Mouse (Mus musculus): ENCODE results near the gene Dync1i2.

Gene Dync1i2

GRCm38 (mm10) chr2:71211591-71212359 lies at the start of gene Dync1i2:
Gene Dync1i2, plus strand, starts transcription at chr2:71211706.
- in situ Hi-C loops (cut with MboI): loop anchor here (25.0 kb wide), 1 partner anchor 1499 kb away; the partner anchor contains the start of genes Fastkd1 and Ppig

- in situ Hi-C loops (cut with MboI): no loop called here
Measured at GRCm38 (mm10) chr2:71162831-71163621, 48.5 kb upstream of the Dync1i2 start.

- in situ Hi-C loops (cut with MboI): no loop called here
Measured at GRCm38 (mm10) chr2:71167211-71167610, 44.3 kb upstream of the Dync1i2 start.

- in situ Hi-C loops (cut with MboI): no loop called here
Measured at GRCm38 (mm10) chr2:71168461-71169021, 43.0 kb upstream of the Dync1i2 start.

- in situ Hi-C loops (cut with MboI): no loop called here
Measured at GRCm38 (mm10) chr2:71173031-71173430, 38.5 kb upstream of the Dync1i2 start.

GRCm38 (mm10) chr2:71176329-71177249 lies 34.9 kb upstream of the Dync1i2 start:
- in situ Hi-C loops (cut with MboI): no loop called here

GRCm38 (mm10) chr2:71177250-71177615 lies 34.3 kb upstream of the Dync1i2 start:
- in situ Hi-C loops (cut with MboI): no loop called here

- in situ Hi-C loops (cut with MboI): no loop called here
Measured at GRCm38 (mm10) chr2:71177760-71178159, 33.7 kb upstream of the Dync1i2 start.

- in situ Hi-C loops (cut with MboI): no loop called here
Measured at GRCm38 (mm10) chr2:71179716-71180115, 31.8 kb upstream of the Dync1i2 start.

- in situ Hi-C loops (cut with MboI): no loop called here
Measured at GRCm38 (mm10) chr2:71180566-71181217, 30.8 kb upstream of the Dync1i2 start.

- in situ Hi-C loops (cut with MboI): no loop called here
Measured at GRCm38 (mm10) chr2:71187950-71188349, 23.6 kb upstream of the Dync1i2 start.

- in situ Hi-C loops (cut with MboI): no loop called here
Measured at GRCm38 (mm10) chr2:71188861-71189260, 22.6 kb upstream of the Dync1i2 start.

GRCm38 (mm10) chr2:71191391-71192194 lies 19.9 kb upstream of the Dync1i2 start:
- in situ Hi-C loops (cut with MboI): no loop called here

- in situ Hi-C loops (cut with MboI): no loop called here
Measured at GRCm38 (mm10) chr2:71192195-71192807, 19.2 kb upstream of the Dync1i2 start.

- in situ Hi-C loops (cut with MboI): no loop called here
Measured at GRCm38 (mm10) chr2:71194137-71194960, 17.2 kb upstream of the Dync1i2 start.

- in situ Hi-C loops (cut with MboI): no loop called here
Measured at GRCm38 (mm10) chr2:71196947-71197346, 14.6 kb upstream of the Dync1i2 start.

- in situ Hi-C loops (cut with MboI): no loop called here
Measured at GRCm38 (mm10) chr2:71198907-71199306, 12.6 kb upstream of the Dync1i2 start.

GRCm38 (mm10) chr2:71200485-71200884 lies 11.0 kb upstream of the Dync1i2 start:
- in situ Hi-C loops (cut with MboI): loop anchor here (25.0 kb wide), 1 partner anchor 1488 kb away; the partner anchor contains the start of genes Fastkd1 and Ppig

GRCm38 (mm10) chr2:71201886-71202285 lies 9.6 kb upstream of the Dync1i2 start:
- in situ Hi-C loops (cut with MboI): loop anchor here (25.0 kb wide), 1 partner anchor 1490 kb away; the partner anchor contains the start of genes Fastkd1 and Ppig
